Mouse (Mus musculus) liver, embryonic 14.5 days (tissue): ENCODE data around the gene Ccl9. TPM values are rescaled to one million over a fixed set of nuclear protein-coding genes. Genes with fewer than 3 reads are reported as not detected.

ENCODE experiments used
- ATAC-seq: fragments of 200-750 bp; cut with Nextera tagmentation; 2 replicates; pipeline ENCODE4 v1.8.0; 2017; ENCODE audit warnings: moderate number of reproducible peaks, mild to moderate bottlenecking, moderate library complexity; ENCODE audit not compliant: insufficient read depth
- DNase-seq, 3 experiments: peaks; one replicate each; pipeline ENCODE4 v3.0.0-alpha.2; 2012 to 2013; ENCODE audit warnings: low read depth in 3 of 3, low spot score in 3 of 3
- H3K27ac ChIP-seq: fragments of 300-500 bp; sonication (generic); 2 replicates; pipeline ENCODE4 v1.5.1; 2014; ENCODE audit warnings: moderate library complexity, mild to moderate bottlenecking, control low read depth, inconsistent platforms
- H3K27me3 ChIP-seq: fragments of 300-500 bp; sonication (generic); 2 replicates; pipeline ENCODE4 v1.6.1; 2014; ENCODE audit warnings: mild to moderate bottlenecking, low read length, moderate library complexity; ENCODE audit not compliant: control insufficient read depth, insufficient read depth
- H3K36me3 ChIP-seq: fragments of 300-500 bp; sonication (generic); replicated peaks from 2 replicates; pipeline ENCODE4 v1.6.1; 2014; ENCODE audit warnings: low read depth; ENCODE audit not compliant: control insufficient read depth, insufficient read depth
- H3K4me1 ChIP-seq, 2 experiments: fragments of 200-500 bp in 1 of 2; fragments of 300-500 bp in 1 of 2; sonication (generic) in 1 of 2; replicated peaks; 2 replicates each; pipeline ENCODE4 v1.6.1; 2012 to 2014; ENCODE audit warnings: antibody characterized with exemption in 1 of 2, inconsistent platforms in 1 of 2, low read length in 1 of 2; ENCODE audit not compliant: control insufficient read depth in 2 of 2, insufficient read depth in 2 of 2
- H3K4me2 ChIP-seq: fragments of 300-500 bp; sonication (generic); 2 replicates; pipeline ENCODE4 v1.6.1; 2014; ENCODE audit warnings: low read depth, mild to moderate bottlenecking, control low read depth, moderate library complexity
- H3K4me3 ChIP-seq, 2 experiments: fragments of 200-500 bp in 1 of 2; fragments of 300-500 bp in 1 of 2; sonication (generic) in 1 of 2; 2 replicates each; pipeline ENCODE4 v1.5.1; 2012 to 2014; ENCODE audit warnings: low read depth in 2 of 2, low read length in 2 of 2, mild to moderate bottlenecking in 2 of 2, control low read depth in 1 of 2, inconsistent platforms in 1 of 2, moderate library complexity in 1 of 2; ENCODE audit not compliant: insufficient read depth in 1 of 2
- H3K9ac ChIP-seq: fragments of 300-500 bp; sonication (generic); replicated peaks from 2 replicates; pipeline ENCODE4 v1.6.1; 2014; ENCODE audit warnings: mild to moderate bottlenecking, control low read depth, moderate library complexity
- H3K9me3 ChIP-seq: fragments of 300-500 bp; sonication (generic); 2 replicates; pipeline ENCODE4 v1.6.1; 2016; ENCODE audit warnings: low read length, mixed read lengths; ENCODE audit not compliant: control insufficient read depth
- CTCF ChIP-seq: IDR thresholded peaks from 2 replicates; pipeline ENCODE4 v1.5.1; 2016; ENCODE audit warnings: antibody characterized with exemption, low read depth, control low read depth
- EP300 ChIP-seq: IDR thresholded peaks from 2 replicates; pipeline ENCODE4 v1.6.1; 2016; ENCODE audit warnings: antibody characterized with exemption, low read depth
- whole genome bisulfite sequencing: fragments of 180-500 bp; shearing (Covaris S2); extraction: QIAGEN DNeasy Blood & Tissue Kit; methylation state at CpG from one replicate; pipeline ENCODE4 v1.1.7; 2014; ENCODE audit not compliant: insufficient replicate concordance; 5-methylcytosine and 5-hydroxymethylcytosine counted together
- polyA plus RNA-seq, 2 experiments: library from polyadenylated mRNA; depleted of rRNA in 1 of 2; stranded (reverse) in 1 of 2; unstranded in 1 of 2; fragments of >200 nt; fragmentation: Nextera tagmentation in 1 of 2; extraction: Ambion mirVana in 1 of 2; gene quantifications; 2 replicates each; pipeline versions ENCODE4 v1.2.1 to v1.2.3; 2012 to 2014

Ccl9 gene
- polyA plus RNA-seq, 2 experiments = 9.7 to 35.5 TPM

DNA sequence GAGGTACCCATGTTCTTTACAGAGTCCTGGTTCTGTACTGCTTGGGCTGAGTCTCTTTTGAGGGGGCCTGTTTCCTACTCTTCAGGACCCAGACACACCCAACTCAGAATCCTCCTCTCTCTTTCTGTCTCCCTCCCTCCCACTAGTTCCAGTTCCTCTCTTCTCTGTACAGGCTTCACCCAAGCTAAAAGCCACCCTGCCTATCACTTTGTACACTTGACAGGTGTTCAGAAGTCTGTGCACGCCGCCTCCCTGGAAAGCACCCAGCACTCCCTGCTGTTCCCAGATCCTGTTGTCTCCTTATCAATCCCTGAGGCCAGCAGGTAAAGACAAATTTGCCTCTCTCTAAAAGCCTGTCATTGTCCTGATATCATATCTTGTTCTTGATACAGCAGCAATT, 32.5 kb upstream of the Ccl9 start:
- Histone ChIP-seq H3K27me3 (no peaks in the 10 kb centered on the region), H3K27ac (no peak overlapping the region), H3K9me3 (no peaks in the 10 kb centered on the region), H3K9ac (no peak overlapping the region), H3K4me1 (no peaks in the 10 kb centered on the region), H3K4me3 (no peak overlapping the region), H3K4me2 (no peak overlapping the region), H3K36me3 (no peaks in the 10 kb centered on the region)
- ATAC-seq = no peak
- WGBS = 42% methylated on average over 2 of the region's 2 CpGs
- DNase-seq = no peak
- no peak for TF ChIP-seq EP300
- no peak for TF ChIP-seq CTCF

DNA sequence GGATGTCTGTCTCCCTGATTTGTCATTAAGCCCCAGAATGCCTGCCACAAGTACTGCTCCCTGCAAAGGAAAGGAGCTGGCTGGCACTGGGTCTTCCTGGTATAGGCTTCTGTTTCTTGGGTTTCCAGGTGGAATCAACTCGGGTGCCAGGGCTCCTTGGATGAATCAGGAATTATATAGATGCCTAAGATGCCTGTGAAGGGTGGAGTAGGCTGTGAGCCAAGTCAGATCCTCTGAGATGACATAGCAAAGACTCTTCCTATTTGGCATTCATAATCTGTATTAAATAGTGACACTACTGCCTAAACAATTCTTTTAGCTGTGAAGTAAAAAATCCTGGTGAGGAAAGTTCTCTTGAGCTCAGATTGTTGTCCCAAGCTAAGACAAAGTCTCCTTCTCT, 28.0 kb upstream of the Ccl9 start:
- no peak overlapping the region for H3K4me2 ChIP-seq
- no peak overlapping the region for H3K4me3 ChIP-seq
- no peak overlapping the region for H3K27ac ChIP-seq
- ATAC-seq (no peak), DNase-seq (no peak)
- no peaks in the 10 kb centered on the region for H3K9me3 ChIP-seq
- 21% methylated on average over 1 of the region's 1 CpGs for WGBS
- H3K27me3 ChIP-seq = no peaks in the 10 kb centered on the region
- TF ChIP-seq CTCF (no peak), EP300 (no peak)
- no peaks in the 10 kb centered on the region for H3K36me3 ChIP-seq
- no peaks in the 10 kb centered on the region for H3K4me1 ChIP-seq
- no peak overlapping the region for H3K9ac ChIP-seq

DNA sequence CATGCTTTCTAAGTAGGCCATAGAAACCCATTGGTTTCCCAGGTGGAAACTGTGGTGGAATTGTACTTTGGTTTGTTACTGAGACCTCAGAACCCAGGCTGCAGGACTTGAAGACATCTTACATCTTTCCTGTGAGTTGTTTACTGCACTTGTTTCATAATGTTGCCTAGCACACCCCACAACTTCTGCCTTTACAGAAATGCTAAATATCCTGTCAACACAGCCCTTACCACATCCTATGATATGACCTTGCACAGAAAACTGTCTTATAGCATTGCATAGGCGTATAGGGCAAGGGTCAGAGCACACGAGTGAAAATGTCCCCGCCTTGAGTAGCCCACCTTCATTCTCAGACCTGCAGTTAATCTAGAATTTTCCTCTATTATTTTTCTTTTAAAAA, 27.1 kb upstream of the Ccl9 start:
- no peak for TF ChIP-seq EP300
- no peak for TF ChIP-seq CTCF
- no peak overlapping the region for H3K9ac ChIP-seq
- DNase-seq (no peak), ATAC-seq (no peak)
- H3K4me1 ChIP-seq = no peaks in the 10 kb centered on the region
- H3K27me3 ChIP-seq = no peaks in the 10 kb centered on the region
- H3K9me3 ChIP-seq = no peaks in the 10 kb centered on the region
- no peak overlapping the region for H3K4me3 ChIP-seq
- no peak overlapping the region for H3K27ac ChIP-seq
- H3K4me2 ChIP-seq = no peak overlapping the region
- 59% methylated on average over 3 of the region's 3 CpGs for WGBS
- no peaks in the 10 kb centered on the region for H3K36me3 ChIP-seq

DNA sequence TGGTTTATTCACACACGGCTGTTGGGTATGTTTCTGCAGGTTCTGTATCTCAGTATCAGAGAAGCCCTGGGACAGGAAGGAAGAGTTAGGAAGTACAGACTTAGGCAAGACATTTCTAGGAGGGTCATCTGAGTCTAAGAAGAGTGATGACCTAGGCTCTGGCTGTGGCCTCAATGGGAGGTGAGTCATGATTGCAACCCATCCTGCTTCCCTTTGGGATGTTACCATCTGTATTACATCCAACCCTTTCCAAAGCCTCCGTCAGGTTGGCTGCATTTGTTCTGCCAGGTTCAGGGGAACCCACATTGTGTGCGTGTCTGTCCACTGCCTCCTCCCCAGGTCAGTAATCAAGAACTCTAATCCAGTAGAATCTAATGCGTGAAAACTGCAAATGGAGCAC, 26.3 kb upstream of the Ccl9 start:
- TF ChIP-seq EP300 (no peak), CTCF (no peak)
- ATAC-seq (no peak), DNase-seq (no peak)
- Histone ChIP-seq H3K36me3 (no peaks in the 10 kb centered on the region), H3K9me3 (no peaks in the 10 kb centered on the region), H3K4me3 (no peak overlapping the region), H3K9ac (no peak overlapping the region), H3K4me2 (no peak overlapping the region), H3K4me1 (no peaks in the 10 kb centered on the region), H3K27me3 (no peaks in the 10 kb centered on the region), H3K27ac (no peak overlapping the region)
- WGBS = 58% methylated on average over 4 of the region's 4 CpGs

DNA sequence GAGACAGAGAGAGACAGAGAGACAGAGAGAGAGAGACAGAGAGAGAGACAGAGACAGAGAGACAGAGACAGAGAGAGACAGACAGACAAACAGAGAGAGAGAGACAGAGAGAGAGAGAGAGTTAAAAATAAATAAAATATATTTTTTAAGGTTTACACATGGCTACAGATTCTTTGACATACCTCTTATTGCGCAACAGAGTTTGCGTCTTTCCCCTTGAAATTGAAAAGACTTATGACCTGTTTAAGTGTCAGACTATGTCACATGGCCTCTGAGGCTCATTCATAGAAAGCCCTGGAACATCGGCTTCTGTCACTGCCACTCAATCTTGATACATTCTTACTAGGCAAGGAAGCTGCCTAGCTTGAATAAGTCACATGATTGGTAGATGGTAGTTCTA, 25.0 kb upstream of the Ccl9 start:
- Histone ChIP-seq H3K36me3 (no peaks in the 10 kb centered on the region), H3K4me2 (no peak overlapping the region), H3K4me1 (no peaks in the 10 kb centered on the region), H3K4me3 (no peak overlapping the region), H3K9me3 (no peaks in the 10 kb centered on the region), H3K27ac (no peak overlapping the region), H3K27me3 (no peaks in the 10 kb centered on the region), H3K9ac (no peak overlapping the region)
- TF ChIP-seq EP300 (no peak), CTCF (no peak)
- no peak for ATAC-seq
- no peak for DNase-seq
- 72% methylated on average over 3 of the region's 3 CpGs for WGBS
